26 mouse cellular contexts compared by ENCODE assay signal in genomic region chr16:92767423-92767822, GRCm38 (mm10). TPM values are rescaled to one million over a fixed set of nuclear protein-coding genes. Genes with fewer than 3 reads are reported as not detected.
DNase-seq lines count a peak whose midpoint lies in the region; TF ChIP-seq lines count a peak whose summit lies in the region.
"Had no signal": no experiment of that assay in that cellular context is flagged by ENCODE, and none has a peak within 500 bp of the region (broad histone marks: within the 10 kb centered on the region; RNA-seq: fewer than 3 reads in every experiment).

No protein-coding gene starts in this region.

- no peak for TF ChIP-seq POLR2A in thymus, adult 2 months (IDR thresholded peaks at IDR 0.05; ENCODE audit: control insufficient read depth, extremely low read depth, insufficient read depth, low read length, poor library complexity)

- H3K4me1 ChIP-seq in thymus, adult 2 months (replicated peaks; ENCODE audit: control insufficient read depth, insufficient read depth, low read length) = peaks cover 45% of the 10 kb centered on the region
- H3K4me1 ChIP-seq: forebrain, embryonic 12.5 days; hindbrain, embryonic 12.5 days; limb, embryonic 12.5 days; neural tube, embryonic 12.5 days; stomach, embryonic 15.5 days had no signal

- 13% methylated on average over 7 of the region's 7 CpGs for WGBS in thymus, adult 2 months

- H3K27me3 ChIP-seq in thymus, adult 2 months (ENCODE audit: control insufficient read depth, insufficient read depth, low read length) = no peaks in the 10 kb centered on the region
- H3K27me3 ChIP-seq: hindbrain, embryonic 12.5 days; liver, embryonic 15.5 days; neural tube, embryonic 12.5 days; stomach, embryonic 15.5 days had no signal

- peaks cover 4% of the 10 kb centered on the region; the same call in 1 of the 2 replicates for H3K36me3 ChIP-seq in thymus, adult 2 months (ENCODE audit: control insufficient read depth, insufficient read depth, low read length)
- H3K36me3 ChIP-seq: forebrain, embryonic 12.5 days; heart, embryonic 10.5 days; hindbrain, embryonic 12.5 days; limb, embryonic 12.5 days; liver, embryonic 15.5 days; neural tube, embryonic 12.5 days; stomach, embryonic 15.5 days had no signal

- DNase-seq in CD4-positive helper T cell, adult 2 months (ENCODE audit: low read depth, low spot score) = peak; percentile 69
- DNase-seq in T-cell, adult 2 months (ENCODE audit: low spot score) = peak; percentile 35
- DNase-seq in thymus, adult 2 months = no peak
- DNase-seq in thymus, postnatal 36 days = peak; percentile 52 to 64
- DNase-seq in embryo, embryonic 10.5 days (ENCODE audit: low spot score) = no peak
- no peak for DNase-seq in left cerebral cortex, adult 9 months (ENCODE audit: low spot score in 2 of 2)
- DNase-seq in embryo, embryonic 9.5 days (ENCODE audit: extremely low spot score) = no peak
- DNase-seq: adrenal gland, postnatal 10 days; cerebellum, adult 8-10 months; cerebellum, postnatal 25 days; forebrain, postnatal 0 days; gastrocnemius, postnatal 14 days; heart, postnatal 36 days; kidney, adult 9 months; kidney, postnatal 10 days; layer of hippocampus, adult 9-11 months; lung, embryonic 14.5 days; lung, postnatal 14 days had no signal

- H3K4me3 ChIP-seq in thymus, adult 2 months (ENCODE audit: control insufficient read depth, insufficient read depth, low read length) = no peak overlapping the region
- H3K4me3 ChIP-seq: forebrain, embryonic 12.5 days; heart, embryonic 10.5 days; hindbrain, embryonic 12.5 days; limb, embryonic 12.5 days; liver, embryonic 15.5 days; neural tube, embryonic 12.5 days; stomach, embryonic 15.5 days had no signal

- TF ChIP-seq CTCF in thymus, adult 2 months (IDR thresholded peaks at IDR 0.05; ENCODE audit: borderline replicate concordance, control insufficient read depth, extremely low read depth, insufficient read depth, low read length, poor library complexity) = no peak

- H3K27ac ChIP-seq in thymus, adult 2 months (ENCODE audit: control insufficient read depth, insufficient read depth, low read length) = peak overlapping the region; percentile 93
- H3K27ac ChIP-seq: forebrain, embryonic 12.5 days; heart, embryonic 10.5 days; hindbrain, embryonic 12.5 days; hindbrain, postnatal 0 days; limb, embryonic 12.5 days; liver, embryonic 15.5 days; neural tube, embryonic 12.5 days; stomach, embryonic 15.5 days had no signal

RNA-seq across cellular contexts. Expression of gene Runx1, which starts 58.5 kb away (rescaled TPM):
- 87.4 and 128 TPM in 2 replicates for polyA plus RNA-seq in thymus, adult 2 months (2012; rRNA removed)

Comparison
In these comparisons a context has a peak if more than half of its experiments do, and no peak if none do; other contexts are left out.
1. DNase-seq: peak in CD4-positive helper T cell, adult 2 months (single experiment), T-cell, adult 2 months (single experiment) and thymus, postnatal 36 days (2 of 2); none in thymus, adult 2 months (single experiment), embryo, embryonic 10.5 days (single experiment), left cerebral cortex, adult 9 months (0 of 2) and embryo, embryonic 9.5 days (single experiment).